Comparison of ENCODE assay signal across 9 mouse cellular contexts in the genomic region with DNA sequence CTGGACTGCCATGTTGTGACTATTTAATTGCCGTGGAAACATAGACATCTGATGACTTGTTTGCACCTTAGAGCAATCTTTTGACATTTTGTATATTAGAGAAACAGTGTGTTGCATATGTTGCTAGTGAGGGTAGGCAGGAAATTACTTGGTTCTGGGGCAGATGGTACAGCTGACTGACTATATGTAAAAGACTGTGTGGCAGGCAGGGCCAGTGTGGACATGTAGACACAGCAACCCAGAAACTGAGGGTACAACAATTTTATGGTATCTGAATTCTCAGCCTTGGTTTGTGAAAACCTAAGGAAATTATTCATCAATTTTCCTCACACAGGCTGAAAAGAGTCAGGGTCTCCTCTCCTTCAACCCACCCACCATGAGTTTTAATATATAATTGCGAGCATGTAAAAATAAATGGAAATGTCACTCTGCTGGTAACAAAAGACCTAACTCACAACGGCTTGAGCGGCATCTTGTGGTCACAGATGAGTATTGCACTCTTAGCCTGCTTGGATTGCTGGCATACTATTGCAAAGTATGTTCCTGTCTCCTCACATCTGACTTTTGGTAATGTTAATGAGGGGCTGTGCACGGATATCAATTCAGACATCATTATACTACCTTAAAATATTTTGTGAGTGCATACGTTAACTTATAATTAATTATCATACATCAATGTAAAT.
DNase-seq lines count a peak whose midpoint lies in the region; ATAC-seq and TF ChIP-seq lines count a peak whose summit lies in the region.
"Had no signal": no experiment of that assay in that cellular context is flagged by ENCODE, and none has a peak within 500 bp of the region (broad histone marks: within the 10 kb centered on the region; RNA-seq: fewer than 3 reads in every experiment).

No protein-coding gene starts in this region.

- WGBS in lung, postnatal 0 days = 17% methylated on average over 6 of the region's 6 CpGs

- TF ChIP-seq CTCF in lung, postnatal 0 days (IDR thresholded peaks at IDR 0.05) = peak; percentile 92

- H3K9ac ChIP-seq in lung, postnatal 0 days (replicated peaks; ENCODE audit: low read depth) = no peak overlapping the region
- H3K9ac ChIP-seq: heart, embryonic 15.5 days had no signal

- peak; percentile 39 to 43 for DNase-seq in B cell, adult 2 months
- DNase-seq in MEL-GATA-1-ER (ENCODE audit: extremely low read depth, low read depth) = peak; percentile 24
- peak; percentile 78 to 82 for DNase-seq in cerebellum, postnatal 10 days
- peak; percentile 36 to 67 for DNase-seq in frontal cortex, postnatal 14 days (ENCODE audit: low spot score in 2 of 2)
- peak; percentile 77 for DNase-seq in kidney, postnatal 4 days
- peak; percentile 64 for DNase-seq in lung, postnatal 0 days (ENCODE audit: low spot score)
- DNase-seq in retina, postnatal 7 days (ENCODE audit: low read depth, low spot score) = peak; percentile 36

- ATAC-seq in lung, postnatal 0 days = no peak
- ATAC-seq in megakaryocyte, adult 5-6 weeks (ENCODE audit: poor library complexity, severe bottlenecking) = no peak

- no peaks in the 10 kb centered on the region for H3K9me3 ChIP-seq in lung, postnatal 0 days (ENCODE audit: low read length)
- H3K9me3 ChIP-seq: heart, embryonic 15.5 days had no signal

- H3K27me3 ChIP-seq in lung, postnatal 0 days (replicated peaks; ENCODE audit: insufficient read depth, low read length) = no peaks in the 10 kb centered on the region
- H3K27me3 ChIP-seq: heart, embryonic 15.5 days had no signal

- no peak overlapping the region for H3K27ac ChIP-seq in lung, postnatal 0 days (ENCODE audit: low read length)
- H3K27ac ChIP-seq: heart, embryonic 15.5 days had no signal

- no peak for TF ChIP-seq EP300 in lung, postnatal 0 days (IDR thresholded peaks at IDR 0.05)

- no peaks in the 10 kb centered on the region for H3K4me1 ChIP-seq in lung, postnatal 0 days (ENCODE audit: insufficient read depth, low read depth, low read length)

- H3K4me2 ChIP-seq in lung, postnatal 0 days (replicated peaks; ENCODE audit: low read depth, low read length) = no peak overlapping the region
- H3K4me2 ChIP-seq: heart, embryonic 15.5 days had no signal

- H3K4me3 ChIP-seq in lung, postnatal 0 days (ENCODE audit: low read depth, low read length) = no peak overlapping the region
- H3K4me3 ChIP-seq: heart, embryonic 15.5 days had no signal

- no peaks in the 10 kb centered on the region for H3K36me3 ChIP-seq in lung, postnatal 0 days (ENCODE audit: insufficient read depth, low read length)
- H3K36me3 ChIP-seq: heart, embryonic 15.5 days had no signal

Comparison
In these comparisons a context has a peak if more than half of its experiments do, and no peak if none do; other contexts are left out.
1. DNase-seq: peak in every context shown above with its lines; median percentile 80 in cerebellum, postnatal 10 days; 77 in kidney, postnatal 4 days; 64 in lung, postnatal 0 days; 52 in frontal cortex, postnatal 14 days; 41 in B cell, adult 2 months; 36 in retina, postnatal 7 days; 24 in MEL-GATA-1-ER.